Mouse (Mus musculus) fibroblast of lung, adult 2 months (primary cell): ENCODE data around the gene Atf6b.

Source experiments
- DNase-seq: peaks from one replicate; pipeline ENCODE4 v3.0.0-alpha.2; 2011; ENCODE audit warnings: low read depth

Atf6b gene

DNA sequence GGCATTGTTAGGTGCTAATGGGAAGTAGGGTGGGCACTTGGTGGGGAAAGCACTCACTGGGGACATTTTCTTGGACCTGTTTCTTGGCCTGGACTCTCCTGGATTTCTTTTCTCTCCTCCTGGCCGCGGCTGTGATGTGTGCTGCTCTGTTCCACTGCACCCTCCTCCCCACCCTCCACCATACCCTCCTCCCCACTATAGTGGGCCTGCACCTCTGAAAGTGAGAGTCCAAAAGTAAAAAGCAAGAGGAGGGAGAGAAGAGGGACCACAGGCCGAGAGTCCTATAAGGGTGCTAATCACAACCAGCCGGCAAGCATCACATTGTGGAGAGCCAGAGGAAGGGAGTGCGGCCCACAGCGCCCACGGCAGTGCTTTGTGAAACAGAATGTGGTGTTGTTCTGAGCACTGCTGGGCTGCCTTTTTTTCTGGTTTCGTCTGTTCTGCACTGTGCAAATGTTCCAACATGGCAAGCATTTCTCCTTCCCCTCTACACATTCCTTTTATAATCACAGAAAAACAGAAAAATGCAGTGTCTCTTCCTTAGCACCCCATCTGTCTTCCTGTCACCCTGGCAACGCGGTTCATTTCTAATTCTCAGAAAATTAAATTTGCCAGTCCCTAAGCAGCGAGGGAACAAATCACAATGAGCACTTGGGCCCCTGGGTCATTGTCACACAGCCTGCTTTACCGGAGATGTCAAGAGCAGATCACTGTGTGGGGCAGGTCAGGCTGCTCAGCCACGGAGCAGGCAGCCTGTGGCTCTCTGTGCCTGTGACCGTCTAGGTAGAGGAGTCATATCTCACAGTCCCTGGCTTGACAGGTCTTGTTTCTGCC is 52.8 kb downstream of the Atf6b start:
- DNase-seq = no peak

DNA sequence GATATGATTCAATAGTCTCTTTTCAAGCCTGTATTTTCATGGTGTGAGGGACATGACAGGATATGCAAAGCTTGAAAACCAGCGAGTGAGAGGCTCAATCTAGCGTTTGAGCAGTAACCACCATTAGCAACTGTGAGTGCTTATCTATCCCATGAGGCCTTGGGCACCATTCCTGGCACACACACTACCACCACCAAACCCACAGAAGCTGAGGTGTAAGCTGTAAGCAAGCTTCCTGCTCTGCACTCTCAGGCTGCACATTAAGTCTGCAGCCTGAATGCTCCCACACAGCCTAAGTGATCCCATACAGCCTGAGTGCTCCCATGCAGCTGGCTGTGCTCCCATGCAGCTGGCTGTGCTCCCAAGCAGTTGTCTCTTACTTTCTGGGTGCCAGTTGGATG is 53.7 kb downstream of the Atf6b start:
- DNase-seq = no peak
